Mouse (Mus musculus): ENCODE measurements around the gene Tmem158. TPM values are rescaled to one million over a fixed set of nuclear protein-coding genes. Genes with fewer than 3 reads are reported as not detected.

The Tmem158 gene
- polyA plus RNA-seq, 1 experiment, result 2.8 TPM

DNA sequence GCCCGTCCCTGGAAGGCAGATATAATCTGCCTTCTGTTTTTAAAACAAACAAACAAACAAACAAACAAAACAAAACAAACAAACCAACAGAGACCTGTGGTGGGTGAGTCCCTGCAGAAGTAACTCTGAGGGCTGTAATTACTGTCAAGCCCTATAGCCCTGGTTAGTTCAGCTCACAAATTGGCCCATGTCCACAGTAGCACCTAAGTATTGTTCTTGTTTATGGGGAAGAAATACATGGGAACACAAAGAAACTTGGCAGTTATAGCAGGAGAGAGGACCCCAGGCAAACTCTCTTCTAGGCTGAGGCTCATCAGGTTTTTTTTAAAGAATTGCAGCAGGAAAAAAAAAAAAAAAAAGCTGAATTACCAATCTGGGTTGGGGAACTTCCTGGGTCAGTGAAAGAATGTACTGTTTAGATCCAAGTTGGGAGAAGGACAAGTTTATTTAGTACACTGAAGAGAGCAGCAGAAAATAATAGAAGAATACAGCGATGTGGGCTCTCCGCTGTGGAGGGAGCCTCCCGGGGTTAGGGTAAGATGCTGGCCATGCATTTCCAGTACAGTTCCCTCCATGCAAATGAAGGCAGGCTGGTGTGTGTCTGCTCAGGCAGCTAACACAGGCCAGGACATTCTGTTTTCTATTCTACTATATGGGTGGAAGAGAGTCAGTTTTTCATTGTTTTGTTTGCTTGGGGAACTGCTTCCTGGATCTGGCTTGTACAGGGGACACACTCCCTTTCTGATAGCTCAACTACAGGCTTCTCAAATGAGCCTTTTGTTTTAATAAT lies 22.1 kb downstream of the Tmem158 start:
- no peak overlapping the region for H3K4me3 ChIP-seq (ENCODE audit: insufficient read depth, low read depth, low read length)
- 42% methylated on average over 4 of the region's 4 CpGs for WGBS
- DNase-seq, result peak; percentile 19

GRCm38 (mm10) chr9:123237739-123238138 lies 22.8 kb downstream of the Tmem158 start:
- no peaks in the 10 kb centered on the region for H3K36me3 ChIP-seq (ENCODE audit: control insufficient read depth, insufficient read depth, low read length)
- WGBS, result 27% methylated on average over 2 of the region's 2 CpGs
- peaks cover 7% of the 10 kb centered on the region for H3K4me1 ChIP-seq (ENCODE audit: control insufficient read depth, insufficient read depth, low read length)
- TF ChIP-seq POLR2A (IDR thresholded peaks at IDR 0.05; ENCODE audit: low read depth, low read length) (no peak), CTCF (conservative IDR thresholded peaks at IDR 0.05; ENCODE audit: insufficient read depth, insufficient read length, low read depth, low read length) (no peak)
- DNase-seq, result peak; percentile 74
- H3K27me3 ChIP-seq (replicated peaks; ENCODE audit: control insufficient read depth, insufficient read depth, low read length), result no peaks in the 10 kb centered on the region
- H3K4me3 ChIP-seq (ENCODE audit: insufficient read depth, low read depth, low read length), result no peak overlapping the region
- H3K27ac ChIP-seq (ENCODE audit: insufficient read depth, low read depth, low read length), result peak overlapping the region; percentile 73

More for the DNA sequence above, 22.1 kb downstream of the Tmem158 start:
- Histone ChIP-seq H3K27me3 (replicated peaks; ENCODE audit: control insufficient read depth, insufficient read depth, low read length) (no peaks in the 10 kb centered on the region), H3K4me1 (ENCODE audit: control insufficient read depth, insufficient read depth, low read length) (peaks cover 7% of the 10 kb centered on the region), H3K36me3 (ENCODE audit: control insufficient read depth, insufficient read depth, low read length) (no peaks in the 10 kb centered on the region), H3K27ac (ENCODE audit: insufficient read depth, low read depth, low read length) (peak overlapping the region; percentile 34)
- no peak for TF ChIP-seq POLR2A (IDR thresholded peaks at IDR 0.05; ENCODE audit: low read depth, low read length)
- TF ChIP-seq CTCF (conservative IDR thresholded peaks at IDR 0.05; ENCODE audit: insufficient read depth, insufficient read length, low read depth, low read length), result no peak

DNA sequence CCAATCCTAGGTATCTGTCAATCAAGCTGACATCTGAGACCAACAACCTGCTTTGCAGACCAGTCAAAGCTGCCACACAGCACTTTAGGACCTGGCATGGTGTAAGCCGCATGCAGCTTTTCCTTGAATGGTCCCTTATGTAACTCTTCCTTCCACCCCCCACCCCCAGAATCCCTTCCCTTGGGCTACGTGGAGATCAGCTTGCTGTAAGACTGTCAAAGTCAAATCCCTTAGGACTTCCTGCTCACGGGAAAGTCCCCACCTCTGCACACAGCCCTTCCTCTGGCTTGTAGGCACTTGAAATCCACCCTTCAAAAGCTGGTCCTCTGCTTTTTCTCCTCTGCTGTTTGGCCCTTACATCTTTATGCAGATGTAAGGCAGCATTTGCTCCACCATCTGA lies 24.9 kb downstream of the Tmem158 start:
- H3K4me1 ChIP-seq (ENCODE audit: control insufficient read depth, insufficient read depth, low read length), result peaks cover 7% of the 10 kb centered on the region
- 29% methylated on average over 3 of the region's 3 CpGs for WGBS
- no peak overlapping the region for H3K27ac ChIP-seq (ENCODE audit: insufficient read depth, low read depth, low read length)
- DNase-seq, result no peak
- H3K36me3 ChIP-seq (ENCODE audit: control insufficient read depth, insufficient read depth, low read length), result no peaks in the 10 kb centered on the region
- TF ChIP-seq POLR2A (IDR thresholded peaks at IDR 0.05; ENCODE audit: low read depth, low read length), result no peak
- no peak for TF ChIP-seq CTCF (conservative IDR thresholded peaks at IDR 0.05; ENCODE audit: insufficient read depth, insufficient read length, low read depth, low read length)
- H3K27me3 ChIP-seq (replicated peaks; ENCODE audit: control insufficient read depth, insufficient read depth, low read length), result no peaks in the 10 kb centered on the region
- H3K4me3 ChIP-seq (ENCODE audit: insufficient read depth, low read depth, low read length), result no peak overlapping the region

DNA sequence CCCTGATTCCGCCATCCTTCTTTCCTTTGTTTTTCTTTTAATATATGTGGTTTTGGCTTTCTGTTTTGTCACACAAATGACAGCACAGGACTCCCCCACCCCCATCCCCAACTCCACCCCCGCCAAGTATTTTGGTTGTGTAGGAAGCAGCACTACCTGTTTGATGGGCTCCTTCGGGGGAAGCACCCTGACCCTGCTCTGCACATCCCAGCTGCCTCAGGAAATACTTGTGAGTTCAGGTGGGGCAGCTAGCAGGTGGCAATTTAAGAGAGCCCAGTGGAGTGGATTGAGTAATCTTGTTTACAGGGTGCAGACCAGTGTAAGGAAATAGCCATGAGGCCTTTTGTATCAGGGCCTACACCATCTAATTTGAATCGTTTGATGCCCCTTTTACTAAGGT lies 30.7 kb downstream of the Tmem158 start:
- no peaks in the 10 kb centered on the region for H3K36me3 ChIP-seq (ENCODE audit: control insufficient read depth, insufficient read depth, low read length)
- H3K27ac ChIP-seq (ENCODE audit: insufficient read depth, low read depth, low read length), result no peak overlapping the region
- no peak for DNase-seq
- no peaks in the 10 kb centered on the region for H3K4me1 ChIP-seq (ENCODE audit: control insufficient read depth, insufficient read depth, low read length)
- TF ChIP-seq POLR2A (IDR thresholded peaks at IDR 0.05; ENCODE audit: low read depth, low read length) (no peak), CTCF (conservative IDR thresholded peaks at IDR 0.05; ENCODE audit: insufficient read depth, insufficient read length, low read depth, low read length) (no peak)
- no peaks in the 10 kb centered on the region for H3K27me3 ChIP-seq (replicated peaks; ENCODE audit: control insufficient read depth, insufficient read depth, low read length)
- H3K4me3 ChIP-seq (ENCODE audit: insufficient read depth, low read depth, low read length), result no peak overlapping the region
- WGBS, result 66% methylated on average over 4 of the region's 4 CpGs

GRCm38 (mm10) chr9:123228671-123229070 lies 31.9 kb downstream of the Tmem158 start:
- H3K4me1 ChIP-seq (ENCODE audit: control insufficient read depth, insufficient read depth, low read length), result no peaks in the 10 kb centered on the region
- no peak for DNase-seq
- TF ChIP-seq CTCF (conservative IDR thresholded peaks at IDR 0.05; ENCODE audit: insufficient read depth, insufficient read length, low read depth, low read length) (no peak), POLR2A (IDR thresholded peaks at IDR 0.05; ENCODE audit: low read depth, low read length) (no peak)
- no peaks in the 10 kb centered on the region for H3K27me3 ChIP-seq (replicated peaks; ENCODE audit: control insufficient read depth, insufficient read depth, low read length)
- H3K27ac ChIP-seq (ENCODE audit: insufficient read depth, low read depth, low read length), result no peak overlapping the region
- no peak overlapping the region for H3K4me3 ChIP-seq (ENCODE audit: insufficient read depth, low read depth, low read length)
- no peaks in the 10 kb centered on the region for H3K36me3 ChIP-seq (ENCODE audit: control insufficient read depth, insufficient read depth, low read length)

DNA sequence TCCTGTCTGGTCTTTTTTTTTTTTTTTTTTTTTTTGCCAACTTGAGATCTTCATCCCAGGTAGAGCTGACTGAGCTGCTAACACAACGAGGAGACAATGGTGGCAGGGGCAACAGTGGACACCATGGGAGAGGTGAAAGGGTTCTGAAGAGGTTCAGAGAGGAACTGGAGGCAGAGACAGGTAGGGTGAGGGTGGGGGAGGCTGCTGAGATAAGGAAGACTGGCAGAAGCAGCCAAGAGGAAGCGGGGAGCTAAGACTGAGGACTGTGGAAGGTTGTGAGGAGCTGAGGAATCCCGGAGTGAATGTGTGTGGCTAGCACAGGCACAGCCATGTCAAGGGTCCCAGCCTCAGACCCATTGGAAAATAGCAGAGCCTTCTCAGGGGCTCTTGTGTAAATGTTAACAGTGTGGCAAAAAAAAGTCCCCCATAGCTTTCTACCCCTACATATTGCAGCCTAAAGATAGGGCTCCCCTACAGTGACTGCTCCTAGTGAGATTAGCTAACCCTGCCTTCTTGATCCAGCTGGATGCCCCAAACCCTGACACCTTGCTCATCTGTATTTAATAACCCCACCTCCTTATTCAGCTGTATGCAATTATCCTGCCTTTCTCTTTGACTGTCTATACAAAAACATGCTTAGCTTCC lies 33.3 kb downstream of the Tmem158 start:
- H3K27ac ChIP-seq (ENCODE audit: insufficient read depth, low read depth, low read length), result no peak overlapping the region
- no peaks in the 10 kb centered on the region for H3K36me3 ChIP-seq (ENCODE audit: control insufficient read depth, insufficient read depth, low read length)
- WGBS, result 79% methylated on average over 3 of the region's 3 CpGs
- no peak overlapping the region for H3K4me3 ChIP-seq (ENCODE audit: insufficient read depth, low read depth, low read length)
- TF ChIP-seq POLR2A (IDR thresholded peaks at IDR 0.05; ENCODE audit: low read depth, low read length), result no peak
- TF ChIP-seq CTCF (conservative IDR thresholded peaks at IDR 0.05; ENCODE audit: insufficient read depth, insufficient read length, low read depth, low read length), result no peak
- H3K4me1 ChIP-seq (ENCODE audit: control insufficient read depth, insufficient read depth, low read length), result no peaks in the 10 kb centered on the region
- no peaks in the 10 kb centered on the region for H3K27me3 ChIP-seq (replicated peaks; ENCODE audit: control insufficient read depth, insufficient read depth, low read length)
- DNase-seq, result no peak

DNA sequence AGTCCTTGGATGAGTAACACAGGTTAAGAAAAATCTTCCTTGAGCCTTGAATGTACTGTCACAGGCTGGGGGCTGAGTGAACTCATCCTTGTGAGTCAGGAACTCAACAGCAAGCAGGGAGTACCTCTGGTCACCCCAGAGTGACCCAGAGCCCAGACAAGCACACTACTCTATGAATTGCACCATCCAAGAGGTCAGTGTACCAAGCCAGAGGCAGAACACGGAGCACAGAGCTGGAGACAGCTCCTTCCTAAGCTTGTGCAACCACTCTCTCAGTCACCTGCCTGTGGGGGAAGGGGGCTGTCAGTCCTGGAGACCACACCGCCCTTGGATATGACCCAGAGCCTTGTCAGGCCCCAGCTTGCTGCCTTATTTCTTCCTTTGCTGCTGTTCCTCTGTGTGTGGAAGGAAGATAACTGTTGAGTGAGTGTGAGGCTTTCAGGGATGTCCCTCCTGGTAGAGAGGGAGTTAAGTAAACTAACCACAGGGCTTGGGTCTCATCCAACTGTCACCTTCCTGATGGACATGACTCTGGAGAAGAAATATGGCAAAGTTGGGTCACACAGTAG lies 35.6 kb downstream of the Tmem158 start:
- no peak for DNase-seq
- TF ChIP-seq POLR2A (IDR thresholded peaks at IDR 0.05; ENCODE audit: low read depth, low read length), result no peak
- TF ChIP-seq CTCF (conservative IDR thresholded peaks at IDR 0.05; ENCODE audit: insufficient read depth, insufficient read length, low read depth, low read length), result no peak

More for the DNA sequence above, 35.6 kb downstream of the Tmem158 start:
- WGBS, result 75% methylated on average over 2 of the region's 2 CpGs
- no peaks in the 10 kb centered on the region for H3K27me3 ChIP-seq (replicated peaks; ENCODE audit: control insufficient read depth, insufficient read depth, low read length)
- H3K4me1 ChIP-seq (ENCODE audit: control insufficient read depth, insufficient read depth, low read length), result no peaks in the 10 kb centered on the region
- no peaks in the 10 kb centered on the region for H3K36me3 ChIP-seq (ENCODE audit: control insufficient read depth, insufficient read depth, low read length)
- H3K27ac ChIP-seq (ENCODE audit: insufficient read depth, low read depth, low read length), result no peak overlapping the region
- H3K4me3 ChIP-seq (ENCODE audit: insufficient read depth, low read depth, low read length), result no peak overlapping the region
